Mouse (Mus musculus): ENCODE measurements around the gene Rnf144b.

DNA sequence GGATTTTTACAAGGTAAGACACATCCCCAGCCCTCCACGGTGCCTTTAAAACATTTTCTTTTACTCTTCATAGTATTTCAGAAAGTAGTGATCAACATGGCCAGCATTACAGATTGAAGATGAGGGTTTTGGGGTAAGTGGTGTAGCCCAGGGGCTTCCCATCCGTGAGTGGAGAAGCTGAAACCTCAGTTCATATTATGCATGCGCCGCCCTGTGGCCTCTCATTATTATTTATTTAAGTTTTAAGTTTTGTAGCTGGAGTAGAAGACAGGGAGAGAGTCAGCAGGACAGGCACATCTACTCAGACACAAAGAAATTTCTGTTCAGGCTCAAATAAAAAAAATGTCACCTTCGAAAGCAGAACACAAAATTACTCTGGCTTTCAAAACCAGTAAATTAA is 131.3 kb downstream of the Rnf144b start:
- TF ChIP-seq EP300 (IDR thresholded peaks at IDR 0.05; ENCODE audit: insufficient read depth, low read depth, low read length) (no peak), CTCF (IDR thresholded peaks at IDR 0.05) (no peak), POLR2A (IDR thresholded peaks at IDR 0.05; ENCODE audit: insufficient read depth, low read depth, low read length) (no peak)

All from heart, adult 2 months (tissue).